8 mouse cellular contexts compared by ENCODE assay signal in genomic region chr7:37770400-37771050, GRCm38 (mm10). TPM values are rescaled to one million over a fixed set of nuclear protein-coding genes. Genes with fewer than 3 reads are reported as not detected.
DNase-seq lines count a peak whose midpoint lies in the region; ATAC-seq and TF ChIP-seq lines count a peak whose summit lies in the region.

No protein-coding gene starts in this region.

- H3K36me3 ChIP-seq in lung, postnatal 0 days (ENCODE audit: insufficient read depth, low read length) = no peaks in the 10 kb centered on the region

- WGBS in lung, postnatal 0 days = under 1% methylated on average over 47 of the region's 57 CpGs

- H3K27me3 ChIP-seq in lung, postnatal 0 days (replicated peaks; ENCODE audit: insufficient read depth, low read length) = peaks cover 68% of the 10 kb centered on the region

- H3K27ac ChIP-seq in lung, postnatal 0 days (ENCODE audit: low read length) = no peak overlapping the region

- H3K4me3 ChIP-seq in lung, postnatal 0 days (ENCODE audit: low read depth, low read length) = peak overlapping the region; percentile 43

- peak; percentile 72 for TF ChIP-seq CTCF in lung, postnatal 0 days (IDR thresholded peaks at IDR 0.05)

- peak; percentile 75 for ATAC-seq in frontal cortex, adult (ENCODE audit: low TSS enrichment)
- peak; percentile 74 for ATAC-seq in lung, postnatal 0 days

- H3K9ac ChIP-seq in lung, postnatal 0 days (replicated peaks; ENCODE audit: low read depth) = no peak overlapping the region

- no peaks in the 10 kb centered on the region for H3K9me3 ChIP-seq in lung, postnatal 0 days (ENCODE audit: low read length)

- peaks cover 9% of the 10 kb centered on the region; the same call in 1 of the 2 replicates for H3K4me1 ChIP-seq in lung, postnatal 0 days (ENCODE audit: insufficient read depth, low read depth, low read length)

- no peak for TF ChIP-seq EP300 in lung, postnatal 0 days (IDR thresholded peaks at IDR 0.05)

- DNase-seq in Muller cell, postnatal 12 days (ENCODE audit: inconsistent ontology term) = peak; percentile 90
- peak; percentile 79 for DNase-seq in cerebellum, adult 9-10 months
- peak; percentile 87 for DNase-seq in heart, postnatal 4 days
- DNase-seq in layer of hippocampus, postnatal 10 days (ENCODE audit: low spot score in 2 of 2) = peak; percentile 81 to 88
- peak; percentile 68 for DNase-seq in lung, postnatal 0 days (ENCODE audit: low spot score)
- DNase-seq in retina, embryonic 14.5 days (ENCODE audit: low spot score) = peak; percentile 96
- DNase-seq in urinary bladder, postnatal 4 days (ENCODE audit: low spot score in 2 of 2) = peak; percentile 70 to 85

- H3K4me2 ChIP-seq in lung, postnatal 0 days (replicated peaks; ENCODE audit: low read depth, low read length) = peak overlapping the region; percentile 75

RNA-seq across cellular contexts. Expression of gene Zfp536, which starts 2.9 kb away (rescaled TPM):
- 10 to 100 TPM; 17.3 to 18.5 TPM for total RNA-seq in heart, postnatal 4 days (2021)
- total RNA-seq in layer of hippocampus, postnatal 10 days (2021) = 10 to 100 TPM; 41.8 to 45.8 TPM
- polyA plus RNA-seq in lung, postnatal 0 days (2015; fragmentation: Nextera tagmentation; extraction: Ambion mirVana) = 3.2 and 3.5 TPM in 2 replicates
